Mouse (Mus musculus) midbrain, embryonic 13.5 days (tissue): ENCODE results near the gene Exosc9. TPM values are rescaled to one million over a fixed set of nuclear protein-coding genes. Genes with fewer than 3 reads are reported as not detected.

Experiments
- ATAC-seq: fragments of 200-750 bp; cut with Nextera tagmentation; 2 replicates; pipeline ENCODE4 v1.8.0; 2017; ENCODE audit warnings: mild to moderate bottlenecking, moderate TSS enrichment, moderate library complexity
- H3K27ac ChIP-seq: fragments of 300-500 bp; sonication (generic); 2 replicates; pipeline ENCODE4 v1.5.1; 2015; ENCODE audit warnings: inconsistent platforms, mild to moderate bottlenecking, moderate library complexity
- H3K27me3 ChIP-seq: fragments of 300-500 bp; sonication (generic); 2 replicates; pipeline ENCODE4 v1.6.1; 2015; ENCODE audit warnings: mild to moderate bottlenecking, inconsistent platforms
- H3K36me3 ChIP-seq: fragments of 300-500 bp; sonication (generic); 2 replicates; pipeline ENCODE4 v1.6.1; 2015; ENCODE audit warnings: mild to moderate bottlenecking, inconsistent platforms
- H3K4me1 ChIP-seq: fragments of 300-500 bp; sonication (generic); replicated peaks from 2 replicates; pipeline ENCODE4 v1.6.1; 2015; ENCODE audit warnings: inconsistent platforms
- H3K4me2 ChIP-seq: fragments of 300-500 bp; sonication (generic); replicated peaks from 2 replicates; pipeline ENCODE4 v1.6.1; 2015; ENCODE audit warnings: moderate library complexity, mild to moderate bottlenecking, inconsistent platforms
- H3K4me3 ChIP-seq: fragments of 300-500 bp; sonication (generic); replicated peaks from 2 replicates; pipeline ENCODE4 v1.5.1; 2015; ENCODE audit warnings: mild to moderate bottlenecking, inconsistent platforms
- H3K9ac ChIP-seq: fragments of 300-500 bp; sonication (generic); replicated peaks from 2 replicates; pipeline ENCODE4 v1.6.1; 2015; ENCODE audit warnings: mild to moderate bottlenecking, inconsistent platforms
- H3K9me3 ChIP-seq: fragments of 300-500 bp; sonication (generic); 2 replicates; pipeline ENCODE4 v1.6.1; 2016; ENCODE audit warnings: mild to moderate bottlenecking, inconsistent platforms
- WGBS: fragments of 180-500 bp; shearing (Covaris S2); methylation state at CpG from one replicate; pipeline ENCODE4 v1.1.7; 2015; 5-methylcytosine and 5-hydroxymethylcytosine counted together
- polyA plus RNA-seq: library from polyadenylated mRNA; unstranded; fragments of >200 nt; fragmentation: Nextera tagmentation; extraction: Ambion mirVana; gene quantifications from 2 replicates; pipeline ENCODE4 v1.2.1, GENCODE M21; 2015

Gene Exosc9
- 93.0 and 98.3 TPM in 2 replicates for polyA plus RNA-seq

- H3K9ac ChIP-seq = peak within 1 kb of the TSS; percentile 78
- peak; percentile 98 for ATAC-seq
- H3K9me3 ChIP-seq = no peaks in the 10 kb centered on the region
- under 1% methylated on average over 39 of the region's 39 CpGs for WGBS
- H3K27ac ChIP-seq = peak within 1 kb of the TSS; percentile 79
- H3K4me2 ChIP-seq = peak within 1 kb of the TSS; percentile 65
- peak within 1 kb of the TSS; percentile 69 for H3K4me3 ChIP-seq
- H3K4me1 ChIP-seq = peaks cover 20% of the 10 kb centered on the region
- peaks cover 34% of the 10 kb centered on the region for H3K36me3 ChIP-seq
- no peaks in the 10 kb centered on the region for H3K27me3 ChIP-seq
These were observed at the start of gene Exosc9 for GRCm38 (mm10) chr3:36552406-36553047. Exosc9 (plus strand) TSS chr3:36552606.

GRCm38 (mm10) chr3:36505306-36505705, 47.1 kb upstream of the Exosc9 start:
- H3K27me3 ChIP-seq = no peaks in the 10 kb centered on the region
- no peak overlapping the region for H3K4me2 ChIP-seq
- H3K36me3 ChIP-seq = no peaks in the 10 kb centered on the region
- peak overlapping the region; percentile 76 for H3K27ac ChIP-seq
- H3K9me3 ChIP-seq = no peaks in the 10 kb centered on the region
- H3K4me3 ChIP-seq = no peak overlapping the region
- H3K4me1 ChIP-seq = peaks cover 12% of the 10 kb centered on the region
- peak; percentile 72; the same call in 1 of the 2 replicates for ATAC-seq
- WGBS = 66% methylated on average over 8 of the region's 8 CpGs
- no peak overlapping the region for H3K9ac ChIP-seq

GRCm38 (mm10) chr3:36505809-36506735, 46.3 kb upstream of the Exosc9 start:
- ATAC-seq = peak; percentile 85
- Histone ChIP-seq H3K4me2 (no peak overlapping the region), H3K27ac (peak overlapping the region; percentile 76), H3K9ac (no peak overlapping the region), H3K27me3 (no peaks in the 10 kb centered on the region), H3K36me3 (no peaks in the 10 kb centered on the region), H3K4me3 (no peak overlapping the region), H3K9me3 (no peaks in the 10 kb centered on the region), H3K4me1 (peaks cover 12% of the 10 kb centered on the region)
- WGBS = 46% methylated on average over 10 of the region's 10 CpGs

GRCm38 (mm10) chr3:36511491-36511890, 40.9 kb upstream of the Exosc9 start:
- Histone ChIP-seq H3K4me3 (no peak overlapping the region), H3K27me3 (no peaks in the 10 kb centered on the region), H3K9ac (no peak overlapping the region), H3K4me1 (no peaks in the 10 kb centered on the region), H3K36me3 (no peaks in the 10 kb centered on the region), H3K27ac (no peak overlapping the region), H3K9me3 (no peaks in the 10 kb centered on the region), H3K4me2 (no peak overlapping the region)
- WGBS = 91% methylated on average over 6 of the region's 6 CpGs
- no peak for ATAC-seq

- no peaks in the 10 kb centered on the region for H3K36me3 ChIP-seq
- WGBS = 92% methylated on average over 9 of the region's 9 CpGs
- H3K9ac ChIP-seq = no peak overlapping the region
- no peaks in the 10 kb centered on the region for H3K9me3 ChIP-seq
- H3K4me3 ChIP-seq = no peak overlapping the region
- no peak overlapping the region for H3K27ac ChIP-seq
- no peak for ATAC-seq
- peaks cover 12% of the 10 kb centered on the region for H3K27me3 ChIP-seq
- H3K4me2 ChIP-seq = no peak overlapping the region
- peaks cover 6% of the 10 kb centered on the region; the same call in 1 of the 2 replicates for H3K4me1 ChIP-seq
These were observed 36.2 kb upstream of the Exosc9 start for GRCm38 (mm10) chr3:36516196-36516595.

- Histone ChIP-seq H3K27ac (no peak within 1 kb of the TSS), H3K4me2 (peak within 1 kb of the TSS; percentile 96), H3K4me1 (peaks cover 16% of the 10 kb centered on the region), H3K27me3 (peaks cover 27% of the 10 kb centered on the region), H3K9me3 (no peaks in the 10 kb centered on the region), H3K4me3 (peak within 1 kb of the TSS; percentile 66), H3K36me3 (no peaks in the 10 kb centered on the region), H3K9ac (peak within 1 kb of the TSS; percentile 75)
- ATAC-seq = peak; percentile 80
- under 1% methylated on average over 51 of the region's 51 CpGs for WGBS
These were observed 31.0 kb upstream of the Exosc9 start, which contains the start of gene Gm11549 for GRCm38 (mm10) chr3:36521073-36522060. Gm11549 (minus strand) TSS chr3:36521813.

- Histone ChIP-seq H3K4me3 (peak overlapping the region; percentile 66; the same call in 1 of the 2 replicates), H3K4me2 (peak overlapping the region; percentile 96), H3K4me1 (peaks cover 16% of the 10 kb centered on the region), H3K36me3 (no peaks in the 10 kb centered on the region), H3K9ac (no peak overlapping the region), H3K27me3 (peaks cover 27% of the 10 kb centered on the region), H3K9me3 (no peaks in the 10 kb centered on the region), H3K27ac (no peak overlapping the region)
- ATAC-seq = no peak
- 1% methylated on average over 4 of the region's 4 CpGs for WGBS
These were observed 30.3 kb upstream of the Exosc9 start for GRCm38 (mm10) chr3:36522137-36522536.

- Histone ChIP-seq H3K36me3 (no peaks in the 10 kb centered on the region), H3K27me3 (peaks cover 24% of the 10 kb centered on the region), H3K4me3 (no peak overlapping the region), H3K4me2 (no peak overlapping the region), H3K4me1 (peaks cover 16% of the 10 kb centered on the region), H3K9me3 (no peaks in the 10 kb centered on the region), H3K27ac (no peak overlapping the region), H3K9ac (no peak overlapping the region)
- 88% methylated on average over 3 of the region's 3 CpGs for WGBS
- no peak for ATAC-seq
These were observed 27.9 kb upstream of the Exosc9 start for GRCm38 (mm10) chr3:36524466-36524865.

- H3K9ac ChIP-seq = no peak overlapping the region
- no peak for ATAC-seq
- H3K36me3 ChIP-seq = no peaks in the 10 kb centered on the region
- H3K9me3 ChIP-seq = no peaks in the 10 kb centered on the region
- no peak overlapping the region for H3K27ac ChIP-seq
- H3K27me3 ChIP-seq = peaks cover 14% of the 10 kb centered on the region; the same call in 1 of the 2 replicates
- no peak overlapping the region for H3K4me2 ChIP-seq
- H3K4me3 ChIP-seq = no peak overlapping the region
- H3K4me1 ChIP-seq = 0 out of 2 replicates have a peak, but pooled peaks cover 12% of the 10 kb centered on the region
- WGBS = 91% methylated on average over 6 of the region's 6 CpGs
These were observed 22.1 kb upstream of the Exosc9 start for GRCm38 (mm10) chr3:36530345-36530744.

GRCm38 (mm10) chr3:36530781-36531180, 21.6 kb upstream of the Exosc9 start:
- peaks cover 14% of the 10 kb centered on the region; the same call in 1 of the 2 replicates for H3K27me3 ChIP-seq
- no peak overlapping the region for H3K4me2 ChIP-seq
- 79% methylated on average over 5 of the region's 5 CpGs for WGBS
- H3K4me1 ChIP-seq = 0 out of 2 replicates have a peak, but pooled peaks cover 12% of the 10 kb centered on the region
- no peaks in the 10 kb centered on the region for H3K9me3 ChIP-seq
- no peak overlapping the region for H3K27ac ChIP-seq
- ATAC-seq = no peak
- H3K9ac ChIP-seq = no peak overlapping the region
- no peak overlapping the region for H3K4me3 ChIP-seq
- no peaks in the 10 kb centered on the region for H3K36me3 ChIP-seq

- Histone ChIP-seq H3K4me2 (no peak overlapping the region), H3K27me3 (peaks cover 14% of the 10 kb centered on the region; the same call in 1 of the 2 replicates), H3K4me1 (0 out of 2 replicates have a peak, but pooled peaks cover 12% of the 10 kb centered on the region), H3K9me3 (no peaks in the 10 kb centered on the region), H3K36me3 (no peaks in the 10 kb centered on the region), H3K9ac (no peak overlapping the region), H3K4me3 (no peak overlapping the region), H3K27ac (no peak overlapping the region)
- 45% methylated on average over 2 of the region's 2 CpGs for WGBS
- ATAC-seq = no peak
These were observed 21.2 kb upstream of the Exosc9 start for GRCm38 (mm10) chr3:36531242-36531641.
